Mouse (Mus musculus) monocyte, adult 5-6 weeks (primary cell): Measurements from ENCODE around the gene Olfr215. TPM values are rescaled to one million over a fixed set of nuclear protein-coding genes. Genes with fewer than 3 reads are reported as not detected.
A peak's percentile ranks its signal among the peaks of the same experiment; 100 is the strongest.
"Not testable (repeated sequence)": the region's sequence is repeated elsewhere in the genome, so short reads cannot be mapped to it uniquely, and the experiment has no call there.

ENCODE experiments used
- ATAC-seq: fragments of 153-309, 156-312 bp; replicated peaks from 2 replicates; pipeline ENCODE4 v1.8.0; 2017; ENCODE audit warnings: mild to moderate bottlenecking; ENCODE audit not compliant: low TSS enrichment, insufficient number of reproducible peaks, severe bottlenecking, poor library complexity, low FRiP score
- total RNA-seq: library from RNA; stranded (forward); fragments of 200-1000, 200-491, 200-594 nt; gene quantifications from 3 replicates; pipeline ENCODE4 v1.2.3, GENCODE M21; 2017

Olfr215 gene
- total RNA-seq = not detected in 3 replicates

- ATAC-seq = no peak
These were observed at the start of gene Olfr215 for GRCm38 (mm10) chr6:116584095-116584494. Olfr215 (minus strand) TSS chr6:116584195.

GRCm38 (mm10) chr6:116632129-116632528 is 48.1 kb upstream of the Olfr215 start:
- peak; percentile 53; the same call in 1 of the 2 replicates for ATAC-seq

- no peak for ATAC-seq
These were observed 45.8 kb upstream of the Olfr215 start for GRCm38 (mm10) chr6:116629766-116630165.

DNA sequence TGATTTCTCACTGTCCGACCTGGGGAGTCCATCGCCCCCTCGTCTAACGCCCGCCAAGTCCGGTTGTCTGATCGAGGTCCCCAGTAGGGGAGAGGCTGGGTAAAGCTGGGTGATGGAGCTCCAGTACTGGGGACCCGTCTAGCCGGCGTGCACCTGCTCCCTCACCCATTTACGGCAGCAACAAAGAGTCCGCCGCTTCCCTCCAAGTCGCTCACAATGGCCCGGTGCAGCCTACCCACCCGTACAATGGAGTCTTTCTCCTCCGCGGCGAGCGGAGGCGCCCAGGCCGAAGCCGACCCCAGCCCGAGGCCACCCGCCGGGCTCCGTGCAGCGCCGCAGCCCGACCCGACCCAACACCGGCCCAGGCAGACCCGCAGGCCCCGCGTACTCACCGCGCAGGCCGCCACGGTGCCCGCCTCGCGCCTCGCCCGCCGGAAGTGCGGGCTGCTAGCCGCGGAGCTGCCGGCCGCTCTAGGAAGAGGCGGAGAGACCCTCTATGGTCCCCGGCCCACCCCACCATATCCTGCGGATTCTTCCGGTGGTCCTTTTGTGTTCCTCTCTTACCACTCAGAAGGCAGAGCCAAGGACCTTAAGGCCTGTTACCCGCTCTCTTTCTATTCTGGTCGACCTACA is 44.7 kb upstream of the Olfr215 start, which contains the start of gene Zfp422:
Gene Zfp422 (minus strand): TSS at position 461 of the 633 bp plus-strand sequence.
- no peak for ATAC-seq

GRCm38 (mm10) chr6:116628095-116628494 is 44.1 kb upstream of the Olfr215 start:
- ATAC-seq = no peak

DNA sequence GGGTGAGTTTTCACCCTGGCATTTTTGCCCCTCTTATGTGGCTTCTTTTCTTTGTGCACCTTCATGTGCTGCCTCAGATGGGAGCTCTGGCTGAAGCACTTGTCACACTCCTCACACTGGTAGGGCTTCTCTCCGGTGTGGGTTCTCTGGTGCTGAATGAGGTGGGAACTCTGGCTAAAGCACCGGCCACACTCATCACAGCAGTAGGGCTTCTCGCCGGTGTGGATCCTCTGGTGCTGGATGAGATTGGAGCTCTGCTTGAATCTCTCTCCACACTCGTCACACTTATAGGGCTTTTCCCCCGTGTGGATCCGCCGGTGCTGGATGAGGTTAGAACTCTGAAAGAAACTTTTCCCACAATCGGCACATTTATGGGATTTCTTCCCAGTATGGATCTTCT is 42.4 kb upstream of the Olfr215 start:
- ATAC-seq = not testable (repeated sequence)

GRCm38 (mm10) chr6:116621318-116622023 is 37.5 kb upstream of the Olfr215 start:
- no peak for ATAC-seq

DNA sequence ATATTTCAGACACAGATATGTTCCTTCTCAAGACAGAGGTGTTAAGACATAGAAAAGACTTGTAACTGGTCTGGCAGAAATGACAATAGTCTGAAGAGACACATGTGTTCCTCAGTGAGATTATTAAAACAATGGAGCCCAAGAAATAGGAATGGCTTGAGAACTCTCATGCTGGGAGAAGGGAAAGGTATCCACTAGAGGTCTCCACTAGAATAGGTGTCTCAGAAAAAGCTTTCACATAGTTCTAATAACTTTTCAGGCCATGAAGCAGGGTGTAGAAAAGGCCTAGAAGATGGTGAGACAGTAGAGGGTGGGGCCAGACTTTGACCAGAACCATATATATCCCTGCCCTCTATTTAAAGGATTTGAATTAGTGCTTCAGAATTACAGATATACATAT is 34.1 kb upstream of the Olfr215 start:
- no peak for ATAC-seq

- ATAC-seq = no peak
These were observed 31.7 kb upstream of the Olfr215 start for GRCm38 (mm10) chr6:116615719-116616118.

- no peak for ATAC-seq
These were observed 23.2 kb upstream of the Olfr215 start for GRCm38 (mm10) chr6:116607230-116607629.

- not testable (repeated sequence) for ATAC-seq
These were observed 17.0 kb upstream of the Olfr215 start for GRCm38 (mm10) chr6:116600969-116601368.

DNA sequence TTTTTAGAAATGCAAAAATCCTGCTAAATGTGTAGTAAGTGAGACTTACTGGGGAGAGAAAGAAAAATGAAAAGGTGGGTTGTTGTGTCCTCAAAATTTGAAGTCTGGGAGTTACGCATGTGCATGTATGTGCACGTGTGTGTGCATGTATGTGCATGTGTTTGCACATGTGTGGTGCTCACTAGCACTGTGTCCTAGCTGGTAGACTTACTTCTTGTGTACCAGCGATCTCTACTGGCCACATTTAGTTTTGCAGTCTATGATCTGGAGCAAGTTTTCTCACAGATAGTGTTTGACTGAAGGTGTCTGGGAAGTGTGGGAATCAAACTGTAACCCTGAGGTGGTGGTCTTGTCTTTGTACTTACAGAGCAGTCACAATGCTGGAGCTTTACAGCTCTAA is 14.2 kb downstream of the Olfr215 start:
- peak; percentile 80 for ATAC-seq

GRCm38 (mm10) chr6:116554952-116555351 is 29.0 kb downstream of the Olfr215 start:
- ATAC-seq = no peak

GRCm38 (mm10) chr6:116553935-116554334 is 30.1 kb downstream of the Olfr215 start, which contains the start of gene Olfr214:
Olfr214 (plus strand) TSS chr6:116554235.
- ATAC-seq = no peak

DNA sequence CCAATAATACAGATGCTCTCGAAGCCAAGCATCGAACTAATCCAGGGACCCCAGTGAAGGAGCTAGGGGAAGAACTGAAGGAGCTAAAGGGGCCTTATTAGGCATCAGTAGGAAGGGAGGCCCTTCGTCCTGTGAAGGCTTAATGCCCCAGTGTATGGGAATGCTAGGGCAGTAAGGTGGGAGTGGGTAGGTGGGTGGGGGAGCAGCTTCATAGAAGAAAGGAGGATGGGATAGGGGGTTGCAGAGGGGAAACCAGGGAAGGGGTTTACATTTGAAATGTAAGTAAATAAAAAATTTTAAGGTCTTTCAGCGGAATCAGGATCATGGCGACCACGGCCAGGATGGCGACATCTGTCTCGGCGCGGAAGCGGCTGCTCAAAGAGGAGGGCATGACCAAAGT is 33.2 kb downstream of the Olfr215 start, which contains the start of gene Gm5580:
Gene Gm5580 (plus strand): TSS at position 301 of the 400 bp plus-strand sequence.
- not testable (repeated sequence) for ATAC-seq

- no peak for ATAC-seq
These were observed 41.5 kb downstream of the Olfr215 start for GRCm38 (mm10) chr6:116542500-116542899.

GRCm38 (mm10) chr6:116538156-116538555 is 45.8 kb downstream of the Olfr215 start, which contains the start of gene Olfr213:
Olfr213 (plus strand) TSS chr6:116538456.
- no peak for ATAC-seq
